Mouse (Mus musculus): ENCODE measurements at regions not wholly inside any gene's neighbourhood (a gene's known extent, or its start where the extent isn't known, plus 50 kb on each side); places are given as distances from the start of the nearest gene placed in this dataset.

- H3K4me3 ChIP-seq (ENCODE audit: low read depth, low read length), result no peak overlapping the region
- no peak overlapping the region for H3K27ac ChIP-seq (ENCODE audit: low read depth)
- no peak for DNase-seq
- H3K27me3 ChIP-seq (ENCODE audit: insufficient read depth, low read length), result no peaks in the 10 kb centered on the region
- no peaks in the 10 kb centered on the region for H3K4me1 ChIP-seq (ENCODE audit: insufficient read depth)
- no peak for TF ChIP-seq CTCF (IDR thresholded peaks at IDR 0.05; ENCODE audit: low read depth)
- H3K36me3 ChIP-seq (ENCODE audit: insufficient read depth), result no peaks in the 10 kb centered on the region
- 41% methylated on average over 3 of the region's 3 CpGs for WGBS
- no peak overlapping the region for H3K4me2 ChIP-seq
- H3K9me3 ChIP-seq (ENCODE audit: low read depth, low read length), result no peaks in the 10 kb centered on the region
- ATAC-seq (ENCODE audit: insufficient read depth), result no peak
- H3K9ac ChIP-seq, result no peak overlapping the region
Measured at GRCm38 (mm10) chr9:43480826-43481591, 170.4 kb downstream of the Trim29 start.

GRCm38 (mm10) chr9:43482101-43483090, 171.7 kb downstream of the Trim29 start:
- no peaks in the 10 kb centered on the region for H3K9me3 ChIP-seq (ENCODE audit: low read depth, low read length)
- no peak for DNase-seq
- no peaks in the 10 kb centered on the region for H3K36me3 ChIP-seq (ENCODE audit: insufficient read depth)
- no peak overlapping the region for H3K27ac ChIP-seq (ENCODE audit: low read depth)
- 63% methylated on average over 11 of the region's 11 CpGs for WGBS
- no peak overlapping the region for H3K4me3 ChIP-seq (ENCODE audit: low read depth, low read length)
- H3K9ac ChIP-seq, result no peak overlapping the region
- ATAC-seq (ENCODE audit: insufficient read depth), result no peak
- H3K4me2 ChIP-seq, result no peak overlapping the region
- no peaks in the 10 kb centered on the region for H3K27me3 ChIP-seq (ENCODE audit: insufficient read depth, low read length)
- no peak for TF ChIP-seq CTCF (IDR thresholded peaks at IDR 0.05; ENCODE audit: low read depth)
- no peaks in the 10 kb centered on the region for H3K4me1 ChIP-seq (ENCODE audit: insufficient read depth)

GRCm38 (mm10) chr9:43483195-43483594, 172.5 kb downstream of the Trim29 start:
- DNase-seq (no peak), ATAC-seq (ENCODE audit: insufficient read depth) (no peak)
- TF ChIP-seq CTCF (IDR thresholded peaks at IDR 0.05; ENCODE audit: low read depth), result no peak
- Histone ChIP-seq H3K4me2 (no peak overlapping the region), H3K4me1 (ENCODE audit: insufficient read depth) (no peaks in the 10 kb centered on the region), H3K4me3 (ENCODE audit: low read depth, low read length) (no peak overlapping the region), H3K36me3 (ENCODE audit: insufficient read depth) (no peaks in the 10 kb centered on the region), H3K27me3 (ENCODE audit: insufficient read depth, low read length) (no peaks in the 10 kb centered on the region), H3K9ac (no peak overlapping the region), H3K9me3 (ENCODE audit: low read depth, low read length) (no peaks in the 10 kb centered on the region), H3K27ac (ENCODE audit: low read depth) (no peak overlapping the region)
- 67% methylated on average over 2 of the region's 2 CpGs for WGBS

GRCm38 (mm10) chr9:43483906-43484305, 173.3 kb downstream of the Trim29 start:
- no peak for DNase-seq
- Histone ChIP-seq H3K4me2 (no peak overlapping the region), H3K27me3 (ENCODE audit: insufficient read depth, low read length) (no peaks in the 10 kb centered on the region), H3K9ac (no peak overlapping the region), H3K27ac (ENCODE audit: low read depth) (no peak overlapping the region), H3K4me3 (ENCODE audit: low read depth, low read length) (no peak overlapping the region), H3K9me3 (ENCODE audit: low read depth, low read length) (no peaks in the 10 kb centered on the region), H3K4me1 (ENCODE audit: insufficient read depth) (no peaks in the 10 kb centered on the region), H3K36me3 (ENCODE audit: insufficient read depth) (no peaks in the 10 kb centered on the region)
- ATAC-seq (ENCODE audit: insufficient read depth), result no peak
- peak; percentile 24; the same call in 1 of the 2 replicates for TF ChIP-seq CTCF (IDR thresholded peaks at IDR 0.05; ENCODE audit: low read depth)
- 81% methylated on average over 2 of the region's 2 CpGs for WGBS

GRCm38 (mm10) chr9:43486704-43487103, 176.1 kb downstream of the Trim29 start:
- ATAC-seq (ENCODE audit: insufficient read depth), result no peak
- DNase-seq, result peak; percentile 15
- no peak for TF ChIP-seq CTCF (IDR thresholded peaks at IDR 0.05; ENCODE audit: low read depth)
- Histone ChIP-seq H3K4me3 (ENCODE audit: low read depth, low read length) (no peak overlapping the region), H3K27me3 (ENCODE audit: insufficient read depth, low read length) (no peaks in the 10 kb centered on the region), H3K4me1 (ENCODE audit: insufficient read depth) (no peaks in the 10 kb centered on the region), H3K36me3 (ENCODE audit: insufficient read depth) (no peaks in the 10 kb centered on the region), H3K9ac (no peak overlapping the region), H3K9me3 (ENCODE audit: low read depth, low read length) (no peaks in the 10 kb centered on the region), H3K27ac (ENCODE audit: low read depth) (no peak overlapping the region), H3K4me2 (no peak overlapping the region)
- WGBS, result 34% methylated on average over 4 of the region's 4 CpGs

- TF ChIP-seq CTCF (IDR thresholded peaks at IDR 0.05; ENCODE audit: low read depth), result no peak
- WGBS, result 59% methylated on average over 8 of the region's 8 CpGs
- DNase-seq (no peak), ATAC-seq (ENCODE audit: insufficient read depth) (no peak)
- Histone ChIP-seq H3K36me3 (ENCODE audit: insufficient read depth) (no peaks in the 10 kb centered on the region), H3K4me1 (ENCODE audit: insufficient read depth) (no peaks in the 10 kb centered on the region), H3K9me3 (ENCODE audit: low read depth, low read length) (no peaks in the 10 kb centered on the region), H3K9ac (no peak overlapping the region), H3K27me3 (ENCODE audit: insufficient read depth, low read length) (no peaks in the 10 kb centered on the region), H3K4me2 (no peak overlapping the region), H3K4me3 (ENCODE audit: low read depth, low read length) (no peak overlapping the region), H3K27ac (ENCODE audit: low read depth) (no peak overlapping the region)
Measured at GRCm38 (mm10) chr9:43489205-43489604, 178.6 kb downstream of the Trim29 start.

Data from lung, embryonic 14.5 days (tissue).